Mouse (Mus musculus) sigmoid colon, adult 10 weeks (tissue): Measurements from ENCODE around the gene Olfr1413. TPM values are rescaled to one million over a fixed set of nuclear protein-coding genes. Genes with fewer than 3 reads are reported as not detected.

Experiments
- polyA plus RNA-seq: library from polyadenylated mRNA; stranded (reverse); fragments of 350-450 nt; fragmentation: Illumina TruSeq; extraction: RNeasy Lipid Tissue Mini Kit (QIAGEN cat#74804); gene quantifications from one replicate; pipeline ENCODE4 v1.2.3, GENCODE M21; 2014; ENCODE audit warnings: low read depth, low replicate concordance

Olfr1413 gene
- not detected for polyA plus RNA-seq

DNA sequence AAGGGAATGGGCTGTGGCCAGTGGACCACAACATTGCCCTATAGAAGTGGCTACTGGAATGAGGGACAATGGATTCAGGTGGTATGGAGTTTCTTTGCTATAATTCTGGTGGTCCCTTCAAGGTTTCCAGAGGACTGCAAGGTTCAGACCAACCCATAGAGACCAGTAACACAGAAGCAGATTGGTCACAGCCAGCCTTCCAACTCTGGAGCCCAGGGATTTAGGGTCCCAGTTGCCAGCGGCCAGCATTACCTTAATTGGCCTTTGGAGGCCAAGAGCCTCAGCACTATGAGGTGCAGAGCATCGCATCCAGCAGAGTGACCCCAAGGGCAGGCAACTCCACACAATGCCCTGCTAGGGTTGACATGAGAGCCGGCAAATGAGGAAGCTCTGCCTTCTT, at the start of gene Olfr1413:
Olfr1413 (plus strand) TSS at position 301 of the 400 bp plus-strand sequence.

DNA sequence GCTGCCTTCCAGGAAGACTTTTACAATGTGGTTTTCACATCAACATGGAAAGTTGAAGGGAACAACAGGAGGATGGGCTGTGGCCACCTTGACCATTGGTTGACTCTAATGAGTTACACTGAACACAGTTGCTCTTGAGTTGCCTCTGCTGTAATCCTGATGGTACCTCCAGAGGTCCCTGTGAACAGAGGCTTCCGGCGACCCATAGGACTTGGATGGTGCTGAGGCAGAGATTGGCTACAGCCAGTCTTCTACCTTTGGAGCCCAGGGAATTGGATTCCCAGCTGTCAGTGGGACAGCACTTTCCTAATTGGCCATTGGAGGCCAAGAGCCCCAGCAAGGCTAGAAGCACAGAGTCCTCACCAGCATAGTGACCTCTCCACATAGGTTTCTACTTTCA, 14.4 kb downstream of the Olfr1413 start, which contains the start of gene Olfr1412:
Olfr1412 (plus strand) TSS at position 301 of the 400 bp plus-strand sequence.

DNA sequence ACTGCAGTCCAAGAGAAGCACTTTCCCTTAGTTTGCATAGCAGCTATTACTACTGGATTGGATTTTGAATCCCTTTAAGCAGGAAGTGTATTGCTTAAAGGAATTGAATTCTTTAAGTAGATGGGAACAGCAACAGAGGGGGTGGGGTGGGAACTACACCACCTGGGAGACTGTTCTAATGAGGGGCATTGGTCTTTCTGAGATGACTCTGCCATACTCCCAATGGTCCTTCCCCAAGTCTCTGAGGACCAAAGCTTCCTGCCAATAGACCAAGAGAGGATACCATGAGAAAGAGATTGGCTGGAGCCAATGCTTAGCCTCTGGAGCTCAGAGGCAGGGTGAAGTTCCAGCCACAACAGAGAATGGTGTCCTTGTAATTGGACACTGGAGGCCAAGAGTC, 23.0 kb downstream of the Olfr1413 start, which contains the start of gene Olfr1411:
Olfr1411 (plus strand) TSS at position 301 of the 400 bp plus-strand sequence.

DNA sequence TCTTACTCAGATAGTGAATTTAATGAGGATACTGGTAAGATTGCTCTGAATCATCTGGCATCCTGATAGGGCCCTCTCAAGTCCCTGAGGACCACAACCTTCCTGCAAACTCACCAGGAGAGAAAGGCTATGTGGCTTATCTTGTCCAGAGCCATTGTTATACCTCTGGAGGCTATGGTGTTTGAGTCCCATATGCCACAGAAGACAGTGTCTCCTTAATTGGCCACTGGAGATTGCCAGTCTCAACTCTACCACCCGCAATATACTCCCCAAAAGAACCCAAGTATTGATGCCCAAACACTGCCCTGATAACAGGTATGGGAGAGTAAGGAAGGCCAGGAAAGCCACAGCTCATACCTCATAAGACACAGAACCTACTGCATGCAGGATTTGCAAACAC, 34.4 kb downstream of the Olfr1413 start, which contains the start of gene Olfr1410:
Olfr1410 (plus strand) TSS at position 301 of the 400 bp plus-strand sequence.

DNA sequence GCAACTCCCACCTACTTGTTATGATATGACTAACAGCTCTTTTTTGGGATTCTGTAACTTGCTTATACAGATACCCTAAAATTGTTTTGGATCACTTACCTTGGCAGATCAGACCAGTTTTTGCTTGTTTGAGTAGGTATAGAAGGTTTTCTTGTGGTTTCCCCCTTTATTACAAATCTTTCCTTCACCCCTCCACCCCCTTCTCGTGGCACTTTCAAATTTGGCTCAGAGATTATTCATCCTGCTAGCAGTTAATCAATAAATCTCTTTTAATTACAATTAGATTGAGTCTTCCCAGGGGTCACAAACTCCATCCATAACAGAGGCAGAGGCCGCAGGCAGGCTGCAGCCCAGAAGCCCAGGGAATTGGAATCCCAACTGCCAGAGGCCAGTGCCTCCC, 46.4 kb downstream of the Olfr1413 start, which contains the start of gene Olfr12:
Olfr12 (plus strand) TSS at position 301 of the 400 bp plus-strand sequence.

Other genes starting within 250 kb of the Olfr1413 start
- gene Ndufa10, start 97.5 kb upstream of the Olfr1413 start, polyA plus RNA-seq = 128 TPM
- gene Olfr1416, start 86.2 kb upstream of the Olfr1413 start, polyA plus RNA-seq = not detected
- not detected for gene Olfr1415, start 75.2 kb upstream of the Olfr1413 start, polyA plus RNA-seq
- not detected for gene Olfr1414, start 52.7 kb upstream of the Olfr1413 start, polyA plus RNA-seq
- not detected for gene Olfr1412, start 14.5 kb downstream of the Olfr1413 start, polyA plus RNA-seq
- gene Olfr1411, start 23.1 kb downstream of the Olfr1413 start, polyA plus RNA-seq = not detected
- not detected for gene Olfr1410, start 34.5 kb downstream of the Olfr1413 start, polyA plus RNA-seq
- not detected for gene Olfr12, start 46.5 kb downstream of the Olfr1413 start, polyA plus RNA-seq
- 68.7 TPM for gene Cops9, start 70.7 kb downstream of the Olfr1413 start, polyA plus RNA-seq
- not detected for gene Otos, start 77.5 kb downstream of the Olfr1413 start, polyA plus RNA-seq